Mouse (Mus musculus) cerebellum, adult 2 months (tissue): Measurements from ENCODE around the gene Sec31a.

Source experiments
- CTCF ChIP-seq: fragments of 200-500 bp; IDR thresholded peaks from 2 replicates; pipeline ENCODE4 v1.5.1; 2011; ENCODE audit warnings: low read depth, mild to moderate bottlenecking, control low read depth, low read length, moderate library complexity, borderline replicate concordance; ENCODE audit not compliant: insufficient read depth
- POLR2A ChIP-seq: fragments of 200-500 bp; IDR thresholded peaks from 2 replicates; pipeline ENCODE4 v1.6.1; 2011; ENCODE audit warnings: low read length, control low read depth, borderline replicate concordance; ENCODE audit not compliant: insufficient read depth

DNA sequence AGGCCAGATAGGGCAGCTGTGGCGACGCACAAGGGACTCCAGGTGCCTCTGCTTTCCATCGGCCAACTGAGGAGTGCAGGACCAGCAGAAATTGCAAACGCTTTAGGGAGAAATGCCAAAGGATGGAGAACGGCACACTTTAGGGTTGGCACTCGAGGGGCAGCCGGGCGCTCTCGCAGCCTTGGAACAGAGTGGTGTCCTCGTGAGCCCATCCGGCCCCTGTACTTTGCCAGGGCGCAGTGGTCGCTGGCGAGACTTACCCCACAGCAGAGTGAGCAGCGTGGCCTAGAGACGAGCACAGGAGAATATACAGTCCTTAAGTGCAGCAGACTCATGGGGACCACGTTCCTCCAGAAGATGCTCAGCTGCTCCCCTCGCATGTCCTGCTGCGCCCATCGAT lies 61.4 kb downstream of the Sec31a start:
- TF ChIP-seq CTCF, result no peak
- no peak for TF ChIP-seq POLR2A
